Mouse (Mus musculus) gastrocnemius, postnatal 10 days (tissue): ENCODE measurements at regions not wholly inside any gene's neighbourhood (a gene's known extent, or its start where the extent isn't known, plus 50 kb on each side); places are given as distances from the start of the nearest gene placed in this dataset.

ENCODE experiments used
- DNase-seq: peaks from one replicate; pipeline ENCODE4 v3.0.0; 2021; ENCODE audit warnings: mixed read lengths

DNA sequence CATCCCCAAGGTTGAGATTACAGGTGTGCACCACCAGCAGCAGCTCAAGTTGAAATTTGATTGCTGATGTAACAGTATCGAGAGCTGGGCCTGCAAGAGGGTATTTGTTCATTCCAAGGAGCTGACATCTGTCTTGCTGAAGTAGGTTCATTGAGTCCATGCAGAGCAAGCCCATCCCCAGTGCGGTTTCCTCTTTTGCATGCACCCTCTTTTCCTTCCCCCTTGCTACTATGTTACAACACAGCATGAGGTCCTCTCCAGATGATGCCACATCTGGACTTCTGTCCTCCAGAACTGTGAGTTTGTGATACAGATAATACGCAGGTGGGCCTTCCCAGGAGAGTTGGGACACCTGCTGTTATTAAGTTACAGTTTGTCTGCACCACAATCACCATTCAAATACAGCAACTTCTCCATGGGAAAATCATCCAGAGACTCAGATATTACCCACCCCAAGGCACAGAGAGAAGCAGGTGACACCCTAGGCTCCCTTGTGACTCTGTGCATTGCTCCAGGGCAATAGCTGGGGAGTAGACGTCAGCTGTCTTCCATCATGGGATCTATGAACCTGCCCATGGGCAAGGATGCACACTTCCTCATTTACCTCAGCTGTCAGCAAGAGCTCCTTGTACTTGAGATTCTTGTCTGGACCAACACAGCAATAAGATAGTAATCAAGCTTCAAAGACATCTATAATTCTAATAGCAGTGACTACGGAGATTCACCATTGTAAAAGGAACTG is 137.8 kb downstream of the Ets2 start:
- DNase-seq, result no peak

DNA sequence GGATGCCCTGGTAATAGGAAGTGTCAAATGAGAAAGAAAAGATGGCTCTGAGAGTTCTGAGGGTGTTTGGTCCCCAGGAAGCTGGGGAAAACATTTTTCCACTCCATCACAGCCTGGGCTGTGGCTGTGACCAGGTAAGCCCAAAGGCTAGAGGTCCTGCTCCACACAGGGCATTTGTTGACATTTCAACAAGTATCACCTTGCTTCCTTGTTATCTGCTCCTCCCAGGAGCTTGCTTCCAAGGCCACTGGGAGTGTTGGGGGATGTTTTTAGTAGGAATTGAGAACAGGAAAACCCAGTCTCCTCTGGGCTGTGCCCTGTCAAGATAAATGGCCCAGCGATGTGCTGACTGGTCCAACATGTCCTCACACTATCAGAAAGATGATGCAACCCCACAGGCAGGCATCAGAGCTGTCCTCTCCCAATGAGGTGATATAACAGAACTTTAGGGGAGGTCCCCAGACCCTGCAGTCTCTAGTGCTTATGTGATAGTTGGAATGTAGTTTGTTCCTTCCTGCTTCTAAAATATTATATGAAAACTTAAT is 137.1 kb downstream of the Ets2 start:
- DNase-seq, result no peak

GRCm38 (mm10) chr16:95838478-95838846 is 136.6 kb downstream of the Ets2 start:
- no peak for DNase-seq

DNA sequence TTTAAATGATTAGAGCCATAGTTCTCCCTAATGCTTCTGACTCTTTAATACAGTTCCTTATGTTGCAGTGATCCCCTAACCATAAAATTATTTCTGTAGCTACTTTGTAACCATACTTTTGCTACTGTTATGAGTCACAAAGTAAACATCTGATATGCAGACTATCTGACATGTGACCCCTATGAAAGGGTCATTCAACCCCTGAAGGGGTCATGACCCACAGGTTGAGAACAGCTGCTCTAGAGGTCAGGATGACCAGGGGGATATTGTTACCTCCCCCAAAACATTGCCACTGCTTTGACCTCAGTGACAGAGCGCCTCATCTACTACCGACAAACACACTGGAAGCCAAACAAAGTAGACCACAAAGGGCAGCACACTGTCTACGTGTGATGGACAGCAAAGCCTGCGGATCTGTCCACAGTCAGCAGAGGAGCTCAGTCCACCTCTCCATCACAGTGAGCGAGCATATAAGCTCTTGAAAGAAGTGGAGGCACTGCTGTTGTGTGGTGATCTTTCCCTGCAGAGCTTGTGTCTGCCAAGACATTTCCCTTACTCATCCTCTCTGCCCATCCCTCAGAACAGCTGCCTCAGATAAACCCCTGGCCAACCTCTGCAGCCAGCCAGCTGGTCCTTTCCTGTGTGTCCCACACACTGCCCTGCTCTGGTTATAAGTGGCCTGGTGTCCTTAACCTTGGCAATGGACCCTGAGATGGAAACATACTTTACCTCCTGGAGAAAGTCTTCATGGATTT is 136.0 kb downstream of the Ets2 start:
- DNase-seq, result no peak

- DNase-seq, result no peak
Measured at GRCm38 (mm10) chr16:95835941-95836340, 134.1 kb downstream of the Ets2 start.

DNA sequence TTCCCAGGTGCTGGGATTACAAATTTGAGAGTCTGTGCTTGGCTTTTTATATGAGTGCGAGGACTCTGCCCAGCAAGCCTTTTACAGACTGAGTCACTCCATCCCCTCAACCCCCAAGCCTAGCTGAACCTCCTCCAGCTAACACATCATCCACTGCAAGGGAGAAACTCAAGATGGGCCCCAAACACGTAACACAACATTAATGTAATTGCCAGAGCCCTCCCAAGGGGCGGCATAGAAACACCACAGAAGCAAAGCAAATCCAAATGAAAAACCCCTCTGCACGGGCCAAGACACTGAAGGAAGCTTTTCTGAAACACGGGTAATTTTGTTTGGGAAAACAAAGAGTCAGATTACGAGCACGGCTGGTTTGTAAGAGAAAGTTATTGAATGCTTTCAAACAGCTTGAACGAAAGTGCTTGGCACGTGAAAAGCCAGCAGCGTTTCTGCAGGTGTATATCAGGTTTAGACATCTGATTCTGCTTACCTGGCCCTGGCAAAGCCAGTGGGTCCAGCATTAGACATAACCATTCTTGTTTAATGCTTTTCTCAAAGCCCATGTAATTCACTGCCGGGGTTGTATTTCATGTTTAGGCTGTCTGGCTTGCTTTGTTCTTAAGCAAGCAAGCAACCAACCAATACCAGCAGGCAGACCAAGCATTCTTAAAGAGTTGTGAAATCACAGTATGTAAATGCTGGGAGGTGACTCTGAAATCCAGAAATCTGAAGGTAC is 132.8 kb downstream of the Ets2 start:
- DNase-seq, result peak; percentile 37

DNA sequence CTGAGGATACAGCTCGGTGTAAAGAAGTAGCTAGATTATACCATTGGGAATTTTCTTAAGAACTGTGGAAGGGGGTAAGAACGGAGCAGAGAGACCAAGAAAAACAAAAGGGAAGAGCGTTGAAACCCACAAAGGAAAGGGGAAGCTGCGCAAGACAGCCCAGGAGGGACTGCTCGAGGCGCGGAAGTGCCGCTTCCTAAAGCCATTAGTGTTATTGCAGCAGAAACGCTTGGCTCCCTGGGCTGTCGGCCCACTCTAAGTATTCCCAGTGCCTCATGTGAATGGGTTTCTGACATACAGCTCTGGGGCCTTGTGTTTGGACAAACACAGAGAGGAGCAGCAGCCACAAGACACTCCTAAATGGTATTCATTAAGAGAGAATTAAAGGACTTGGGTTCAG is 131.6 kb downstream of the Ets2 start:
- DNase-seq, result no peak

DNA sequence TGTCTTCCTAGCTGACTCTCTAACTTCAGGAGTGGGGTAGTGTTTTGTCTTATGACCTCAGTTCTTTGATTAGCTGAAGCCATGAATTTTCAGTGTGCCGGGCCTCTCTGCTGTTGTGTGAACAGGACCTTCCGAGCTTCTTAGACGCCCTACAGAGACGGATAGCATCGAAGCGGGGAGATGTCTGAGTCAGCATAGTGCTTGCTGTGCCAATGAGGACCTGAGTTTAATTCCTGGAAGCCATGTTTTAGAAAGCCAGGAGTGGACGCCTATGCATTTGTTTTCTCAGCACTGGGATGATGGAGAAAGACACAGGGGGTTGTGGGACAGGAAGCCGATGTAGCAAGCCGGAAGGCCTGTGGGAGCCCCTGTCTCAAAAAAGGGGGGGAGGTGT is 130.5 kb downstream of the Ets2 start:
- no peak for DNase-seq

- DNase-seq, result no peak
Measured at GRCm38 (mm10) chr16:95831566-95832345, 129.9 kb downstream of the Ets2 start.

- no peak for DNase-seq
Measured at GRCm38 (mm10) chr16:95827402-95827737, 125.5 kb downstream of the Ets2 start.

- no peak for DNase-seq
Measured at GRCm38 (mm10) chr16:95826681-95827401, 125.0 kb downstream of the Ets2 start.

GRCm38 (mm10) chr16:95825723-95826122 is 123.8 kb downstream of the Ets2 start:
- no peak for DNase-seq

GRCm38 (mm10) chr16:95824720-95825534 is 123.1 kb downstream of the Ets2 start:
- DNase-seq, result peak; percentile 34

DNA sequence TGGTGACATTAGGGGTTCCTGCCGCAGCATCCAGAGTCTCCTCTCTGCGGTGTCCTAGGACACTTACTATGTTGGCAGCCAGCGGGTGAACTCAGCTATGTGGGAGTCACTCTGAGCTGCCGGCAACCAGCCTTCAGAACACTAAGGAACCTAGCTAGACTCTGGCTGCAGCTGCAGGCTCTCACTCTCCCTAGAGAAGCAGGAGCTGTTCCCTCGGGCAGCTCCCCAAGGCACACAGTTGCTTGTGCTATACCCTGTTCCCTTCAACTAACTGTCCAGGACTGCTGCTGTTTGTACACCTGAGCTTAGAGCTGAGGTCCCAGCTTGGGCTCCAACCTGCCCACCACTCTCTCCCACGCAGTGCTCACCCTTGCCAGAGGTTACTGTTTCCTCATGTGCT is 121.9 kb downstream of the Ets2 start:
- DNase-seq, result no peak

DNA sequence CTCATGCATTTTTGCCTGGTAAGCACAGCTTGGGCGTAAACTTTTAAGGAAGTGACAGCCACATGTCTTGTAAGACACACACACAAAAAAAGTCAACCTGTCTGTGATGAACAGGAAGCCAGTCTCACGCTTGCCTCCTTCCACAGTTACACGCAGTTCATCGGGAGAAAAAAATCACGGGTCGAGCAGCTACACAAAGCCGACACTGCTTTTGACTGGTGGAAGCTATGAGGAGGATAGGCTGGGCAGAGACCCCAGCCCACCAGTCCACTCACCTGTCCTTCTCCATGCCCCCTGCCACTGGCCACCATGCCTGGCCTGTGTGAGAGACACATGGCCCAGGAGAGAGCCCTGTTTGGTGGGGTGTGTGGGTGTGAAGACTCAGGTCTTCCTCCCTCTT is 119.2 kb downstream of the Ets2 start:
- no peak for DNase-seq

- DNase-seq, result no peak
Measured at GRCm38 (mm10) chr16:95820606-95821005, 118.7 kb downstream of the Ets2 start.

DNA sequence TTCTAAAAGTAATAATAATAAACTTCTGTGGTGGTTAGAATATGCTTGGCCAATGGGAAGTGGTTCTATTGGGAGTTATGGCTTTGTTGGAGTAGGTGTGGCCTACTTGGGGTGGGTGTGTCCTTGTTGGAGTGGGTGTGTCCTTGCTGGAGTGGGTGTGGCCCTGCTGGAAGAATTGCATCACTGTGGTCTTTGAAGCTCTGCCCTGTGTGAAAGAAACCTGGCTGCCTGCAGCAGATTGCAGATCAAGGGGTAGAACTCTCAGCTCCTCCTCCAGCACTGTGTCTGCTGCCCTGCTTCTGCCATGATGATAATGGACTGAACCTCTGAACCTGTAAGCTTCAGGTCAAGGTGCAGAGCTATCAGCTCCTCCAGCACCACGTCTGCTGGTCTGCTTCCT is 118.1 kb downstream of the Ets2 start:
- no peak for DNase-seq

- DNase-seq, result no peak
Measured at GRCm38 (mm10) chr16:95815966-95816365, 114.1 kb downstream of the Ets2 start.

DNA sequence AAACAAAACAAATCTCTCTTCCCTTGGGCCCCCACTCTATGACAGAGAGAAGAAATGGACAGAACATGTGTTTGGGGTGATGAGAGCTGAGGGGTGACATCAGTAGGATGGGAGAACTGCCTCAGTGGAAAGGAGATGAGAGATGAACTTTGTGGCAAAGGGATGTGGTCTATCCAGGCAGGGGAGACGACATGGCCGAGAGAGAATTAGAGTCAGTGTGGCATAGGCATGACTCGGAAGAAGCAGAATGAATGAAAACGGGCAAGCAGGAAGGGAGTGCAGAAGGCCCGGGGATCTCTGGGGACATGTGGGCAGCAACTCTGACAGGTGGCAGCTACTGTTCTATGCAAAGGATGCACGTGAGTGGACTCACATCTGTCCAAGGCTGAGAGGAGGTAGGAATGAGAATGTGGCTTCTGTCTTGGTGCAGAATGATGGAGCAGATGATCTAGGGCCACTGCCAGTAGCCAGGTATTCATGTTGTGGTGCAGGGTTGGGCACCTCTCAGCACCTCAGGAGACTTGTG is 113.4 kb downstream of the Ets2 start:
- no peak for DNase-seq

GRCm38 (mm10) chr16:95814513-95815118 is 112.7 kb downstream of the Ets2 start:
- DNase-seq, result no peak
